Mouse (Mus musculus) hindbrain, embryonic 14.5 days (tissue): ENCODE results near the gene Ace2. TPM values are rescaled to one million over a fixed set of nuclear protein-coding genes. Genes with fewer than 3 reads are reported as not detected.
A peak's percentile ranks its signal among the peaks of the same experiment; 100 is the strongest.

Source experiments
- ATAC-seq: fragments of 200-750 bp; cut with Nextera tagmentation; 2 replicates; pipeline ENCODE4 v1.8.0; 2017; ENCODE audit warnings: moderate number of reproducible peaks, mild to moderate bottlenecking, moderate TSS enrichment, moderate library complexity; ENCODE audit not compliant: low FRiP score
- DNase-seq: peaks from one replicate; pipeline ENCODE4 v3.0.0-alpha.2; 2015; ENCODE audit warnings: low spot score
- H3K27ac ChIP-seq: fragments of 300-500 bp; sonication (generic); 2 replicates; pipeline ENCODE4 v1.5.1; 2014; ENCODE audit warnings: mild to moderate bottlenecking, moderate library complexity
- H3K27me3 ChIP-seq: fragments of 300-500 bp; sonication (generic); 2 replicates; pipeline ENCODE4 v1.6.1; 2014; ENCODE audit warnings: mild to moderate bottlenecking, low read length, mixed read lengths; ENCODE audit not compliant: control insufficient read depth, insufficient read depth
- H3K36me3 ChIP-seq: fragments of 300-500 bp; sonication (generic); replicated peaks from 2 replicates; pipeline ENCODE4 v1.6.1; 2014; ENCODE audit not compliant: control insufficient read depth, insufficient read depth
- H3K4me1 ChIP-seq: fragments of 300-500 bp; sonication (generic); replicated peaks from 2 replicates; pipeline ENCODE4 v1.6.1; 2014; ENCODE audit warnings: antibody characterized with exemption, low read length, mixed read lengths; ENCODE audit not compliant: control insufficient read depth, insufficient read depth
- H3K4me2 ChIP-seq: fragments of 300-500 bp; sonication (generic); replicated peaks from 2 replicates; pipeline ENCODE4 v1.6.1; 2014; ENCODE audit warnings: mild to moderate bottlenecking, moderate library complexity
- H3K4me3 ChIP-seq: fragments of 300-500 bp; sonication (generic); replicated peaks from 2 replicates; pipeline ENCODE4 v1.5.1; 2014; ENCODE audit warnings: mild to moderate bottlenecking, low read length
- H3K9ac ChIP-seq: fragments of 300-500 bp; sonication (generic); 2 replicates; pipeline ENCODE4 v1.6.1; 2014
- H3K9me3 ChIP-seq: fragments of 300-500 bp; sonication (generic); 2 replicates; pipeline ENCODE4 v1.6.1; 2016; ENCODE audit warnings: low read length; ENCODE audit not compliant: control insufficient read depth
- WGBS: fragments of 180-500 bp; shearing (Covaris S2); extraction: QIAGEN DNeasy Blood & Tissue Kit; methylation state at CpG from one replicate; pipeline ENCODE4 v1.1.7; 2014; 5-methylcytosine and 5-hydroxymethylcytosine counted together
- polyA plus RNA-seq: library from polyadenylated mRNA; unstranded; fragments of >200 nt; fragmentation: Nextera tagmentation; extraction: Ambion mirVana; gene quantifications from 2 replicates; pipeline ENCODE4 v1.2.1, GENCODE M21; 2014

Ace2 gene
- polyA plus RNA-seq, 1 experiment from 2014 or later = 0.36 TPM

DNA sequence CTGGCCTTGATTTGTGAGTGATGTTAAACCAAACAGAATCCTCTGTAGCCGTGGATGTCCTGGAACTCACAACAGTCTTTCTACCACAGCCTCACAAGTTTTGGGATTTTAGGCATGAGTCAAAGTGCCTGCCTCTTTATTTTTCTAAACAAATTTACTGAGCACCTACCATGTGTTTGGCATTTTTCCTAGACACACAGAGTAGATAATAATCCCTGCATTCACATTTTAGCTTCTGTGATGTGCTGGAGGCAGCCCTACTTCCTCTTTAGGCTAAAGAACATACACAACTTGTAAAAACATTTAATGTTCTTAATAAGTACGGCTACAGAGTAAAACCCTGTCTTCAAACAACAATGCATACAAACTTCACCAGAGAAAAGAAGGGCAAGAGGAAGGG lies 31.9 kb downstream of the Ace2 start:
- H3K27ac ChIP-seq = no peak overlapping the region
- H3K4me3 ChIP-seq = no peak overlapping the region
- no peaks in the 10 kb centered on the region for H3K36me3 ChIP-seq
- no peak overlapping the region for H3K4me2 ChIP-seq
- DNase-seq (no peak), ATAC-seq (no peak)
- H3K9me3 ChIP-seq = no peaks in the 10 kb centered on the region
- 0 out of 2 replicates have a peak, but pooled peaks cover 11% of the 10 kb centered on the region for H3K27me3 ChIP-seq
- 79% methylated on average over 2 of the region's 2 CpGs for whole genome bisulfite sequencing
- H3K4me1 ChIP-seq = no peaks in the 10 kb centered on the region
- no peak overlapping the region for H3K9ac ChIP-seq

- Histone ChIP-seq H3K4me2 (no peak overlapping the region), H3K9me3 (no peaks in the 10 kb centered on the region), H3K9ac (no peak overlapping the region), H3K4me3 (no peak overlapping the region), H3K36me3 (no peaks in the 10 kb centered on the region), H3K4me1 (no peaks in the 10 kb centered on the region), H3K27ac (no peak overlapping the region), H3K27me3 (0 out of 2 replicates have a peak, but pooled peaks cover 11% of the 10 kb centered on the region)
- 99% methylated on average over 4 of the region's 4 CpGs for WGBS
- ATAC-seq (no peak), DNase-seq (no peak)
Measured at GRCm38 (mm10) chrX:164173880-164174279, 34.7 kb downstream of the Ace2 start.

GRCm38 (mm10) chrX:164175311-164175710 lies 36.2 kb downstream of the Ace2 start:
- Histone ChIP-seq H3K27ac (no peak overlapping the region), H3K36me3 (no peaks in the 10 kb centered on the region), H3K9me3 (no peaks in the 10 kb centered on the region), H3K4me3 (no peak overlapping the region), H3K27me3 (0 out of 2 replicates have a peak, but pooled peaks cover 5% of the 10 kb centered on the region), H3K9ac (no peak overlapping the region), H3K4me1 (no peaks in the 10 kb centered on the region), H3K4me2 (no peak overlapping the region)
- 79% methylated on average over 1 of the region's 1 CpGs for WGBS
- no peak for DNase-seq
- ATAC-seq = no peak

DNA sequence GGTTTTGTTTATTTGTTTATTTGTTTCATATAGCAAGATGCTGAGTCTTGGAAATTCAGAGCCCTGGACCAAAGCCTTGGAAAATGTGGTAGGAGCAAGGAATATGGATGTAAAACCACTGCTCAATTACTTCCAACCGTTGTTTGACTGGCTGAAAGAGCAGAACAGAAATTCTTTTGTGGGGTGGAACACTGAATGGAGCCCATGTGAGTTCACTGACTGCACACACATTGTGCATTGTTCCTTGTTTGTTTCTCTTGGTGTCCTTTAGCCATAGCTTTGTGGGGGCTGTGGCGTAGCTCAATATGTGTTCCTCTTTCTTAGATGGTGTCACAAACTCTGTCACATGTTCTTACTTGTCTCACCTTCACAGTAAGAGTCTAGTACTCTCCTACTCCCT lies 36.6 kb downstream of the Ace2 start:
- Histone ChIP-seq H3K4me2 (no peak overlapping the region), H3K4me3 (no peak overlapping the region), H3K9me3 (no peaks in the 10 kb centered on the region), H3K9ac (no peak overlapping the region), H3K36me3 (no peaks in the 10 kb centered on the region), H3K4me1 (no peaks in the 10 kb centered on the region), H3K27me3 (0 out of 2 replicates have a peak, but pooled peaks cover 5% of the 10 kb centered on the region), H3K27ac (no peak overlapping the region)
- DNase-seq (no peak), ATAC-seq (no peak)
- WGBS = 57% methylated on average over 2 of the region's 2 CpGs

DNA sequence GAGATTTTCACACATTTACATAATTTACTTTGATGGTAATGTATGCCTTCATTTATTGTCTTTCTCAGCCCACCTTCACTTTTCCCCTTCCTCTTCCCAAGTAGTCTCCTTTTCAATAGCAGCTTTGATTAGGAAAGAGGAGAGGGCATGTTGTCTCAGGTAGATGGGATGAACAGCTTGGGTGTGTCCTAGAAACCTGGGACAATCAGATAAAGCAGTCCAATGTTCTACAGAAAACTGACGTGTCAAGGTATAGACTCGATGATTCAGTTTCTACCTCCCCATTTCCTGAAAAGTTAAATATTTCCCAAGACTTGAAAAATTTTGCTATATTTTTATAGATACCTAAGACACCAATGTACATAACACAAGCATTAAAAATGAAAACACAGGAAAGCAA lies 39.7 kb downstream of the Ace2 start:
- no peak overlapping the region for H3K27ac ChIP-seq
- H3K4me3 ChIP-seq = no peak overlapping the region
- no peak overlapping the region for H3K9ac ChIP-seq
- H3K4me2 ChIP-seq = no peak overlapping the region
- WGBS = 89% methylated on average over 2 of the region's 2 CpGs
- ATAC-seq (no peak), DNase-seq (no peak)
- H3K4me1 ChIP-seq = no peaks in the 10 kb centered on the region
- no peaks in the 10 kb centered on the region for H3K36me3 ChIP-seq
- peaks cover 16% of the 10 kb centered on the region; the same call in 1 of the 2 replicates for H3K27me3 ChIP-seq
- H3K9me3 ChIP-seq = no peaks in the 10 kb centered on the region

GRCm38 (mm10) chrX:164179746-164180145 lies 40.6 kb downstream of the Ace2 start:
- Histone ChIP-seq H3K36me3 (no peaks in the 10 kb centered on the region), H3K4me2 (no peak overlapping the region), H3K27me3 (peaks cover 16% of the 10 kb centered on the region; the same call in 1 of the 2 replicates), H3K9me3 (no peaks in the 10 kb centered on the region), H3K9ac (no peak overlapping the region), H3K4me1 (no peaks in the 10 kb centered on the region), H3K4me3 (no peak overlapping the region), H3K27ac (no peak overlapping the region)
- DNase-seq (peak; percentile 80), ATAC-seq (no peak)
- 8% methylated on average over 3 of the region's 3 CpGs for WGBS

- H3K36me3 ChIP-seq = no peaks in the 10 kb centered on the region
- 35% methylated on average over 3 of the region's 3 CpGs for WGBS
- H3K9me3 ChIP-seq = no peaks in the 10 kb centered on the region
- peaks cover 11% of the 10 kb centered on the region; the same call in 1 of the 2 replicates for H3K27me3 ChIP-seq
- H3K27ac ChIP-seq = no peak overlapping the region
- peak; percentile 66 for DNase-seq
- H3K4me3 ChIP-seq = no peak overlapping the region
- H3K9ac ChIP-seq = no peak overlapping the region
- H3K4me2 ChIP-seq = no peak overlapping the region
- H3K4me1 ChIP-seq = no peaks in the 10 kb centered on the region
- ATAC-seq = 0 out of 2 replicates have a peak, but pooled peaks have one; percentile 31
Measured at GRCm38 (mm10) chrX:164183844-164184243, 44.7 kb downstream of the Ace2 start.

DNA sequence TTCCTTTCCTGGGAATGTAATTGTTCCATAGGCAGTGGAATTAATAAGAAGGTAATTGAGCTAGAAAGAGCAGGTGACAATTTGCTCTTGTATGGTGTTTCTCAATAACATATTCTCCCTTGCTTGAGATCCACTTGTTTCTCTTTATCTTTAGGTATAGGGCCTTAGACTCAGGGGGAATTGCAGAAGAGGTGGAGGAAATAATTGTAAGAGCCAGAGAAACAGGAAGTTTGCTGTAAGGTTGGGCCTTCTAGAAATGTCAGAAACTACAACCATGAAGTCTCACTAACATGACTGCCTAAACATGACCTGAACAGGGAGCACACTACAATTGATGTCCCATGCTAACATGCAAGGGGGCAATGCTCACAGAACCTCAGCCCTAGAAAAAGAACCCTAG lies 50.7 kb downstream of the Ace2 start:
- no peaks in the 10 kb centered on the region for H3K9me3 ChIP-seq
- ATAC-seq (no peak), DNase-seq (no peak)
- no peak overlapping the region for H3K4me2 ChIP-seq
- H3K4me3 ChIP-seq = no peak overlapping the region
- H3K27ac ChIP-seq = no peak overlapping the region
- H3K9ac ChIP-seq = no peak overlapping the region
- no peaks in the 10 kb centered on the region for H3K4me1 ChIP-seq
- no peaks in the 10 kb centered on the region for H3K36me3 ChIP-seq
- H3K27me3 ChIP-seq = 0 out of 2 replicates have a peak, but pooled peaks cover 4% of the 10 kb centered on the region

DNA sequence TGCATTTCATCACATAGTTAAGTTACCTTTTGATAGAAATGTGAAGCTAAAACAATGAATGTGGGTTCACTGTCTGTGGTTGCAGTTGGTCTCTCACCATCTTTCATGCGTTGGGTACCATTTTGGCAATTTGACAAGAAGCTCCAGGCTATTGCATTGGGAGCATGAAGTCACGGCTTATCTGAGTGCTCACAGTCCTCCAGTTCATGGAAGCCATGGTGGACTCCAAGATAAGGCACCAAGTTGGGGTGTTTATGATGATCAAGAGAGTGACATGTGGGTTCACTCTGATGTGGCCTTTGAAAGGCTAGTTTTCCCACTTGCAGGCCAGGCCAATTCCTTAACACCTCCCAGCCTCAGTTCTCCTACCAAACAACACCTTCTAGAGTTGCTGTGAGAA lies 58.5 kb downstream of the Ace2 start:
- no peak for ATAC-seq
- no peak for DNase-seq
- no peak overlapping the region for H3K4me2 ChIP-seq
- 94% methylated on average over 2 of the region's 2 CpGs for WGBS
- H3K9me3 ChIP-seq = no peaks in the 10 kb centered on the region
- H3K27ac ChIP-seq = no peak overlapping the region
- no peak overlapping the region for H3K9ac ChIP-seq
- no peaks in the 10 kb centered on the region for H3K36me3 ChIP-seq
- no peaks in the 10 kb centered on the region for H3K4me1 ChIP-seq
- no peak overlapping the region for H3K4me3 ChIP-seq
- H3K27me3 ChIP-seq = 0 out of 2 replicates have a peak, but pooled peaks cover 5% of the 10 kb centered on the region

GRCm38 (mm10) chrX:164200547-164200946 lies 61.4 kb downstream of the Ace2 start:
- ATAC-seq (no peak), DNase-seq (no peak)
- WGBS = 82% methylated on average over 5 of the region's 5 CpGs
- H3K27ac ChIP-seq = no peak overlapping the region
- H3K36me3 ChIP-seq = no peaks in the 10 kb centered on the region
- no peaks in the 10 kb centered on the region for H3K4me1 ChIP-seq
- H3K4me2 ChIP-seq = no peak overlapping the region
- H3K9ac ChIP-seq = no peak overlapping the region
- no peaks in the 10 kb centered on the region for H3K9me3 ChIP-seq
- no peak overlapping the region for H3K4me3 ChIP-seq
- 0 out of 2 replicates have a peak, but pooled peaks cover 5% of the 10 kb centered on the region for H3K27me3 ChIP-seq
